Mouse (Mus musculus) stomach, embryonic 16.5 days (tissue): ENCODE results near the gene Apba2. TPM values are rescaled to one million over a fixed set of nuclear protein-coding genes. Genes with fewer than 3 reads are reported as not detected.

Experiments used
- ATAC-seq: fragments of 200-750 bp; cut with Nextera tagmentation; 2 replicates; pipeline ENCODE4 v1.8.0; 2017; ENCODE audit warnings: moderate number of reproducible peaks, moderate TSS enrichment; ENCODE audit not compliant: insufficient read depth, low FRiP score
- H3K27ac ChIP-seq: fragments of 300-500 bp; sonication (generic); 2 replicates; pipeline ENCODE4 v1.5.1; 2014; ENCODE audit warnings: low read length
- H3K27me3 ChIP-seq: fragments of 300-500 bp; sonication (generic); 2 replicates; pipeline ENCODE4 v1.6.1; 2014; ENCODE audit warnings: low read length, control low read depth, mixed read lengths; ENCODE audit not compliant: control insufficient read depth, insufficient read depth
- H3K36me3 ChIP-seq: fragments of 300-500 bp; sonication (generic); 2 replicates; pipeline ENCODE4 v1.6.1; 2014; ENCODE audit warnings: low read length; ENCODE audit not compliant: control insufficient read depth, insufficient read depth
- H3K4me1 ChIP-seq: fragments of 300-500 bp; sonication (generic); 2 replicates; pipeline ENCODE4 v1.6.1; 2014; ENCODE audit warnings: low read length, control low read depth, mixed read lengths; ENCODE audit not compliant: control insufficient read depth, insufficient read depth
- H3K4me2 ChIP-seq: fragments of 300-500 bp; sonication (generic); 2 replicates; pipeline ENCODE4 v1.6.1; 2014; ENCODE audit warnings: low read depth, low read length, mixed read lengths
- H3K4me3 ChIP-seq: fragments of 300-500 bp; sonication (generic); replicated peaks from 2 replicates; pipeline ENCODE4 v1.5.1; 2014; ENCODE audit warnings: mild to moderate bottlenecking, low read length
- H3K9ac ChIP-seq: fragments of 300-500 bp; sonication (generic); 2 replicates; pipeline ENCODE4 v1.6.1; 2014; ENCODE audit warnings: low read length
- H3K9me3 ChIP-seq: fragments of 300-500 bp; sonication (generic); replicated peaks from 2 replicates; pipeline ENCODE4 v1.6.1; 2016; ENCODE audit warnings: low read length, control low read depth; ENCODE audit not compliant: control insufficient read depth
- WGBS: fragments of 180-500 bp; shearing (Covaris S2); extraction: QIAGEN DNeasy Blood & Tissue Kit; methylation state at CpG from one replicate; pipeline ENCODE4 v1.1.7; 2014; 5-methylcytosine and 5-hydroxymethylcytosine counted together
- polyA plus RNA-seq: library from polyadenylated mRNA; unstranded; fragments of >200 nt; fragmentation: Nextera tagmentation; extraction: Ambion mirVana; gene quantifications from 2 replicates; pipeline ENCODE4 v1.2.1, GENCODE M21; 2015

The Apba2 gene
- polyA plus RNA-seq, 1 experiment from 2014 or later, result 6.7 TPM

GRCm38 (mm10) chr7:64588636-64589389 is 87.3 kb downstream of the Apba2 start:
- H3K9me3 ChIP-seq, result no peaks in the 10 kb centered on the region
- 76% methylated on average over 11 of the region's 11 CpGs for WGBS
- no peak overlapping the region for H3K27ac ChIP-seq
- no peaks in the 10 kb centered on the region for H3K36me3 ChIP-seq
- H3K27me3 ChIP-seq, result no peaks in the 10 kb centered on the region
- no peaks in the 10 kb centered on the region for H3K4me1 ChIP-seq
- no peak overlapping the region for H3K4me2 ChIP-seq
- no peak overlapping the region for H3K9ac ChIP-seq
- no peak overlapping the region for H3K4me3 ChIP-seq
- no peak for ATAC-seq

- Histone ChIP-seq H3K4me3 (no peak overlapping the region), H3K36me3 (no peaks in the 10 kb centered on the region), H3K9ac (no peak overlapping the region), H3K9me3 (no peaks in the 10 kb centered on the region), H3K4me2 (no peak overlapping the region), H3K27me3 (no peaks in the 10 kb centered on the region), H3K27ac (no peak overlapping the region), H3K4me1 (no peaks in the 10 kb centered on the region)
- 63% methylated on average over 6 of the region's 6 CpGs for WGBS
- no peak for ATAC-seq
Observed at GRCm38 (mm10) chr7:64595256-64595655, 93.8 kb downstream of the Apba2 start.

GRCm38 (mm10) chr7:64596652-64597051 is 95.1 kb downstream of the Apba2 start:
- no peak overlapping the region for H3K27ac ChIP-seq
- H3K9ac ChIP-seq, result no peak overlapping the region
- 75% methylated on average over 9 of the region's 9 CpGs for WGBS
- H3K36me3 ChIP-seq, result no peaks in the 10 kb centered on the region
- no peaks in the 10 kb centered on the region for H3K27me3 ChIP-seq
- H3K4me1 ChIP-seq, result no peaks in the 10 kb centered on the region
- no peak overlapping the region for H3K4me2 ChIP-seq
- ATAC-seq, result no peak
- no peaks in the 10 kb centered on the region for H3K9me3 ChIP-seq
- no peak overlapping the region for H3K4me3 ChIP-seq

- Histone ChIP-seq H3K27me3 (no peaks in the 10 kb centered on the region), H3K4me1 (no peaks in the 10 kb centered on the region), H3K4me3 (no peak overlapping the region), H3K9ac (no peak overlapping the region), H3K27ac (no peak overlapping the region), H3K4me2 (no peak overlapping the region), H3K9me3 (no peaks in the 10 kb centered on the region), H3K36me3 (no peaks in the 10 kb centered on the region)
- 87% methylated on average over 3 of the region's 3 CpGs for WGBS
- no peak for ATAC-seq
Observed at GRCm38 (mm10) chr7:64609866-64610265, 108.4 kb downstream of the Apba2 start.

GRCm38 (mm10) chr7:64610875-64611274 is 109.4 kb downstream of the Apba2 start:
- Histone ChIP-seq H3K4me2 (no peak overlapping the region), H3K27ac (no peak overlapping the region), H3K4me1 (no peaks in the 10 kb centered on the region), H3K27me3 (no peaks in the 10 kb centered on the region), H3K9ac (no peak overlapping the region), H3K9me3 (no peaks in the 10 kb centered on the region), H3K36me3 (no peaks in the 10 kb centered on the region), H3K4me3 (no peak overlapping the region)
- 68% methylated on average over 4 of the region's 4 CpGs for WGBS
- no peak for ATAC-seq

GRCm38 (mm10) chr7:64619261-64619660 is 117.8 kb downstream of the Apba2 start:
- Histone ChIP-seq H3K9ac (no peak overlapping the region), H3K4me3 (no peak overlapping the region), H3K4me1 (no peaks in the 10 kb centered on the region), H3K4me2 (no peak overlapping the region), H3K36me3 (no peaks in the 10 kb centered on the region), H3K27ac (no peak overlapping the region), H3K27me3 (no peaks in the 10 kb centered on the region), H3K9me3 (no peaks in the 10 kb centered on the region)
- ATAC-seq, result no peak
- 78% methylated on average over 4 of the region's 4 CpGs for WGBS

- no peak overlapping the region for H3K9ac ChIP-seq
- H3K9me3 ChIP-seq, result no peaks in the 10 kb centered on the region
- H3K4me3 ChIP-seq, result no peak overlapping the region
- no peak overlapping the region for H3K27ac ChIP-seq
- H3K36me3 ChIP-seq, result no peaks in the 10 kb centered on the region
- ATAC-seq, result no peak
- H3K27me3 ChIP-seq, result no peaks in the 10 kb centered on the region
- no peak overlapping the region for H3K4me2 ChIP-seq
- H3K4me1 ChIP-seq, result no peaks in the 10 kb centered on the region
- WGBS, result 52% methylated on average over 8 of the region's 8 CpGs
Observed at GRCm38 (mm10) chr7:64626494-64626893, 125.0 kb downstream of the Apba2 start.

- Histone ChIP-seq H3K9ac (no peak overlapping the region), H3K4me3 (no peak overlapping the region), H3K4me2 (no peak overlapping the region), H3K9me3 (no peaks in the 10 kb centered on the region), H3K27me3 (no peaks in the 10 kb centered on the region), H3K36me3 (no peaks in the 10 kb centered on the region), H3K4me1 (no peaks in the 10 kb centered on the region), H3K27ac (no peak overlapping the region)
- WGBS, result 63% methylated on average over 8 of the region's 8 CpGs
- no peak for ATAC-seq
Observed at GRCm38 (mm10) chr7:64627972-64628655, 126.6 kb downstream of the Apba2 start.

- Histone ChIP-seq H3K4me2 (no peak overlapping the region), H3K9me3 (no peaks in the 10 kb centered on the region), H3K27me3 (no peaks in the 10 kb centered on the region), H3K9ac (no peak overlapping the region), H3K4me3 (no peak overlapping the region), H3K4me1 (no peaks in the 10 kb centered on the region), H3K36me3 (no peaks in the 10 kb centered on the region), H3K27ac (no peak overlapping the region)
- no peak for ATAC-seq
- 83% methylated on average over 6 of the region's 6 CpGs for WGBS
Observed at GRCm38 (mm10) chr7:64630697-64631096, 129.2 kb downstream of the Apba2 start.
